Mouse (Mus musculus): Measurements from ENCODE around the gene Ric1. TPM values are rescaled to one million over a fixed set of nuclear protein-coding genes. Genes with fewer than 3 reads are reported as not detected.

Gene Ric1
- total RNA-seq, 2 experiments from 2014 or later: 17.5 to 17.9 TPM

GRCm38 (mm10) chr19:29610907-29611306 lies 88.8 kb downstream of the Ric1 start:
- DNase-seq: peak; percentile 15

GRCm38 (mm10) chr19:29612102-29612501 lies 90.0 kb downstream of the Ric1 start:
- DNase-seq: no peak

- peak; percentile 18 to 22 for DNase-seq
Measured at GRCm38 (mm10) chr19:29641055-29641454, 119.0 kb downstream of the Ric1 start.

GRCm38 (mm10) chr19:29641510-29641909 lies 119.4 kb downstream of the Ric1 start:
- no peak for DNase-seq

GRCm38 (mm10) chr19:29642211-29642610 lies 120.1 kb downstream of the Ric1 start:
- DNase-seq: no peak

GRCm38 (mm10) chr19:29643194-29643922 lies 121.3 kb downstream of the Ric1 start:
- DNase-seq: no peak

- DNase-seq: no peak
Measured at GRCm38 (mm10) chr19:29644747-29645146, 122.7 kb downstream of the Ric1 start.

- peak; percentile 96 to 99 for DNase-seq
Measured at GRCm38 (mm10) chr19:29647651-29648549, 125.8 kb downstream of the Ric1 start, which contains the start of gene Ermp1. TSS of gene Ermp1 (minus strand) at chr19:29648415.

- DNase-seq: no peak
Measured at GRCm38 (mm10) chr19:29648550-29648914, 126.5 kb downstream of the Ric1 start.

GRCm38 (mm10) chr19:29649683-29650082 lies 127.6 kb downstream of the Ric1 start:
- no peak for DNase-seq

- DNase-seq: no peak
Measured at GRCm38 (mm10) chr19:29653768-29654265, 131.7 kb downstream of the Ric1 start.

- DNase-seq: no peak
Measured at GRCm38 (mm10) chr19:29655148-29655547, 133.1 kb downstream of the Ric1 start.

- no peak for DNase-seq
Measured at GRCm38 (mm10) chr19:29656029-29656428, 133.9 kb downstream of the Ric1 start.

Other genes starting within 250 kb of the Ric1 start
- gene Insl6, start 196.9 kb upstream of the Ric1 start, total RNA-seq (2021): under 1 TPM; 0.40 to 0.72 TPM
- gene Rln1, start 187.6 kb upstream of the Ric1 start, total RNA-seq (2021): not detected
- gene Plgrkt, start 154.9 kb upstream of the Ric1 start, total RNA-seq (2021): 10 to 100 TPM; 26.8 to 27.8 TPM
- 1 to 10 TPM; 2.6 to 9.4 TPM for gene Cd274, start 154.8 kb upstream of the Ric1 start, total RNA-seq (2021)
- gene Pdcd1lg2, start 111.4 kb upstream of the Ric1 start, total RNA-seq (2021): under 1 TPM in 1 of 2 experiments, not detected in 1; 0.15 TPM
- gene Ermp1, start 126.1 kb downstream of the Ric1 start, total RNA-seq (2021): 10 to 100 TPM in 1 of 2 experiments, 1 to 10 TPM in 1; 9.5 to 12.7 TPM
- gene Mlana, start 175.5 kb downstream of the Ric1 start, total RNA-seq (2021): 1 to 10 TPM in 1 of 2 experiments, under 1 TPM in 1; 0.60 to 1.1 TPM